Mouse (Mus musculus) lung, embryonic 14.5 days (tissue): ENCODE results near the gene Rap1a. TPM values are rescaled to one million over a fixed set of nuclear protein-coding genes. Genes with fewer than 3 reads are reported as not detected.

ENCODE experiments used
- ATAC-seq: fragments of 200-750 bp; cut with Nextera tagmentation; 2 replicates; pipeline ENCODE4 v1.8.0; 2017; ENCODE audit warnings: mild to moderate bottlenecking, moderate TSS enrichment, moderate library complexity; ENCODE audit not compliant: insufficient read depth
- DNase-seq: peaks from one replicate; pipeline ENCODE4 v3.0.0-alpha.2; 2015
- H3K27ac ChIP-seq: fragments of 300-500 bp; sonication (generic); 2 replicates; pipeline ENCODE4 v1.5.1; 2014; ENCODE audit warnings: low read depth, mild to moderate bottlenecking, moderate library complexity
- H3K27me3 ChIP-seq: fragments of 300-500 bp; sonication (generic); 2 replicates; pipeline ENCODE4 v1.6.1; 2014; ENCODE audit warnings: low read length, control low read depth; ENCODE audit not compliant: insufficient read depth
- H3K36me3 ChIP-seq: fragments of 300-500 bp; sonication (generic); 2 replicates; pipeline ENCODE4 v1.6.1; 2014; ENCODE audit warnings: control low read depth; ENCODE audit not compliant: insufficient read depth
- H3K4me1 ChIP-seq: fragments of 300-500 bp; sonication (generic); 2 replicates; pipeline ENCODE4 v1.6.1; 2014; ENCODE audit warnings: antibody characterized with exemption, control low read depth; ENCODE audit not compliant: insufficient read depth
- H3K4me2 ChIP-seq: fragments of 300-500 bp; sonication (generic); 2 replicates; pipeline ENCODE4 v1.6.1; 2014; ENCODE audit warnings: mild to moderate bottlenecking
- H3K4me3 ChIP-seq: fragments of 300-500 bp; sonication (generic); 2 replicates; pipeline ENCODE4 v1.5.1; 2014; ENCODE audit warnings: low read depth, low read length
- H3K9ac ChIP-seq: fragments of 300-500 bp; sonication (generic); 2 replicates; pipeline ENCODE4 v1.6.1; 2014
- H3K9me3 ChIP-seq: fragments of 300-500 bp; sonication (generic); 2 replicates; pipeline ENCODE4 v1.6.1; 2016; ENCODE audit warnings: low read depth, low read length, control low read depth
- CTCF ChIP-seq: IDR thresholded peaks from 2 replicates; pipeline ENCODE4 v1.5.1; 2016; ENCODE audit warnings: antibody characterized with exemption, low read depth
- WGBS: fragments of 180-500 bp; shearing (Covaris S2); extraction: QIAGEN DNeasy Blood & Tissue Kit; methylation state at CpG from one replicate; pipeline ENCODE4 v1.1.7; 2014; 5-methylcytosine and 5-hydroxymethylcytosine counted together
- polyA plus RNA-seq: library from polyadenylated mRNA; unstranded; fragments of >200 nt; fragmentation: Nextera tagmentation; extraction: Ambion mirVana; gene quantifications from 2 replicates; pipeline ENCODE4 v1.2.1, GENCODE M21; 2014

Rap1a gene
- polyA plus RNA-seq, 1 experiment from 2014 or later: 95.5 TPM

DNA sequence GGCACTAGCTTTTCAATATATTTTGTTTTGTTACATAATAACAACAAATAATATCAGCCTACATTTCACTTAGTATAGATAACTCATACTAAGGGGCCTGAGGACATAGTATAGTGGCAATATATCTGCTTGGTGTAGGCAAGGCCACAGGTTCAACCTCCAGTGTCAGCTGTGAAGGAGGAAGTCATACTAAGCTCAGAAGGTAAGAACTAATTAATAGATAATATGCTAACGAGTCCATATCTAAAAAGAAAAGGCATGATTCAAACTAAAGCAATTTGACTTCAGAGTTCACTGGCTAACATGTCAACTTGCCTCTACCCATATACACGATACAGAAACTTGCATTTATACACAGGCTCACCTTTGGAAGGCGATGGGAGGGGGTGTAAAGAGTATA lies 41.1 kb downstream of the Rap1a start:
- Histone ChIP-seq H3K4me3 (no peak overlapping the region), H3K4me2 (no peak overlapping the region), H3K36me3 (no peaks in the 10 kb centered on the region), H3K9ac (no peak overlapping the region), H3K27ac (no peak overlapping the region), H3K4me1 (no peaks in the 10 kb centered on the region), H3K27me3 (no peaks in the 10 kb centered on the region), H3K9me3 (no peaks in the 10 kb centered on the region)
- no peak for ATAC-seq
- DNase-seq: no peak
- no peak for TF ChIP-seq CTCF
- WGBS: 92% methylated on average over 3 of the region's 3 CpGs

- ATAC-seq (no peak), DNase-seq (no peak)
- H3K4me3 ChIP-seq: no peak overlapping the region
- H3K27ac ChIP-seq: no peak overlapping the region
- H3K9ac ChIP-seq: no peak overlapping the region
- no peaks in the 10 kb centered on the region for H3K4me1 ChIP-seq
- no peaks in the 10 kb centered on the region for H3K27me3 ChIP-seq
- H3K4me2 ChIP-seq: no peak overlapping the region
- WGBS: 78% methylated on average over 4 of the region's 4 CpGs
- no peaks in the 10 kb centered on the region for H3K9me3 ChIP-seq
- no peaks in the 10 kb centered on the region for H3K36me3 ChIP-seq
- no peak for TF ChIP-seq CTCF
These were observed 42.5 kb downstream of the Rap1a start for GRCm38 (mm10) chr3:105758658-105759057.

GRCm38 (mm10) chr3:105758098-105758497 lies 43.0 kb downstream of the Rap1a start:
- no peaks in the 10 kb centered on the region for H3K9me3 ChIP-seq
- DNase-seq: no peak

DNA sequence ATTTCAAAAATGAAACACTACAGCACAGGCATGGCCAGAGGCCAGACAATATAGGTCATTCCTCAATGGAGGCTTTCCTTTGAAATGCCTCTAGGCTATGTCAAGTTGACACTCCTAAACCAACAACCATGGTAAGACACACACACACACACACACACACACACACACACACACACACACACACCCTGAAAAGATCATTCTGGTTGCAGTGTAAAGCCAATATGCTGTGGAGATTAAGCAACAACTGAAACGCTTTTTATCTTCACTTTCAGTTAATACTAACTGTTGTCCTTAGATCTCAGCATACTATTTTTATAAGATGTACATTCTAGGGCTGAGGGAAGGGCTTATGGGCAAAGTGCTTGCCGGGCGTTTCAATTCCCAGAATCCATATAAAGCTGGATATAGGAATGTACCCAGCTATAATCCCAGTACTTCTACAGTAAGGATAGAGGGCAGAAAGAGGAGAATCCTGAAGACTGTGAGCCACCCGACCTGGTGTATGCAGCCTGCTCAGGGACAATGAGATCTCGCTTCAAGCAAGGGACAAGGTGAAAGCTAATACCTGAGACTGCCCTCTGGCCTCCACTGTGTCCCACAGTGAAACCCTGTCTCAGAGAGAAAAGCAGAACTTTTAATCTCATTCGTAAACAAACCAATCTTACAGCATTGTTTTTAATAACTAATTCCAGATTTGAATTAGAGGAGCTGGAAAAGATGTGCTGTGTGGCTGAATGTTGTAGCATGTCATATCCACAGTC lies 43.6 kb downstream of the Rap1a start:
- H3K9me3 ChIP-seq: no peaks in the 10 kb centered on the region
- no peak overlapping the region for H3K4me3 ChIP-seq
- H3K27ac ChIP-seq: no peak overlapping the region
- H3K36me3 ChIP-seq: no peaks in the 10 kb centered on the region
- ATAC-seq (no peak), DNase-seq (no peak)
- H3K4me1 ChIP-seq: no peaks in the 10 kb centered on the region
- no peak for TF ChIP-seq CTCF
- no peak overlapping the region for H3K9ac ChIP-seq
- H3K27me3 ChIP-seq: no peaks in the 10 kb centered on the region
- H3K4me2 ChIP-seq: no peak overlapping the region
- WGBS: 73% methylated on average over 6 of the region's 6 CpGs

More at GRCm38 (mm10) chr3:105758098-105758497, 43.0 kb downstream of the Rap1a start:
- Histone ChIP-seq H3K4me2 (no peak overlapping the region), H3K4me1 (no peaks in the 10 kb centered on the region), H3K27ac (no peak overlapping the region), H3K4me3 (no peak overlapping the region), H3K9ac (no peak overlapping the region), H3K36me3 (no peaks in the 10 kb centered on the region), H3K27me3 (no peaks in the 10 kb centered on the region)
- TF ChIP-seq CTCF: no peak
- no peak for ATAC-seq

GRCm38 (mm10) chr3:105756505-105756904 lies 44.6 kb downstream of the Rap1a start:
- 72% methylated on average over 2 of the region's 2 CpGs for WGBS
- Histone ChIP-seq H3K27ac (no peak overlapping the region), H3K4me3 (no peak overlapping the region)

DNA sequence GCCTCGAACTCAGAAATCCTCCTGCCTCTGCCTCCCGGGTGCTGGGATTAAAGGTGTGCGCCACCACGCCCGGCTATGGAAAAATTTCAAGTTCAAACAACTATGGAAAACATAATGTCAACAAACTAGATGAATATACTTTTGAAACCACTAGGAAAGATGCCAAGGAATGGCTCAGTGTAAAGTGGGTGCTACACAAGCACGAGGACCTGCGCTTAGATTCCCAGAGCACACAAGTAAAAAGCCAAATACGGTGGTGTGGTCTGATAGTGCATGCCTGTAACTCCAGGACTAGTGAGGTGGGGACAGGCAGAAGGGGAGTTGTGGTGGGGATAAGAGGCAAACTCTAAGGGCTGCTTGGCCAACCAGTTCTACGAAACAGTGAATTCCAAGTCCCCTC lies 46.0 kb downstream of the Rap1a start:
- H3K27ac ChIP-seq: no peak overlapping the region
- WGBS: 86% methylated on average over 9 of the region's 9 CpGs

More at GRCm38 (mm10) chr3:105756505-105756904, 44.6 kb downstream of the Rap1a start:
- TF ChIP-seq CTCF: no peak
- H3K4me2 ChIP-seq: no peak overlapping the region
- H3K27me3 ChIP-seq: no peaks in the 10 kb centered on the region
- H3K9ac ChIP-seq: no peak overlapping the region
- ATAC-seq: no peak
- no peaks in the 10 kb centered on the region for H3K36me3 ChIP-seq
- no peak for DNase-seq
- no peaks in the 10 kb centered on the region for H3K9me3 ChIP-seq
- H3K4me1 ChIP-seq: no peaks in the 10 kb centered on the region

DNA sequence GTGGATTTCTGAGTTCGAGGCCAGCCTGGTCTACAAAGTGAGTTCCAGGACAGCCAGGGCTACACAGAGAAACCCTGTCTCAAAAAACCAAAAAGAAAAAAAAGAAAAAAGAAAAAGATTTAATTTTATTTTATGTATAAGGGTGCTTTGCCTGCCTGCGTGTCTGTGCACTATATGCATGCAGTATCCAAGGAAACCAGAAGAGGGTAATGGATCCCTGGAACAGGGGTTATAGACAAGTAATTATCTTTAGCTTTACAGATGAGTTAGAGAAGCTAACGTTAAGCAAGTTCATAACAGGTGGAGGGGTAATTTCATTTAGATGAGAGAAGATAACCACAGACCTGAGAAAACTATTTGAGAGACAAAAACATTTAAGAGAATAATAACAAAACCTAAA lies 47.0 kb downstream of the Rap1a start:
- peaks cover 6% of the 10 kb centered on the region; the same call in 1 of the 2 replicates for H3K36me3 ChIP-seq
- no peaks in the 10 kb centered on the region for H3K9me3 ChIP-seq
- H3K4me1 ChIP-seq: no peaks in the 10 kb centered on the region
- H3K27me3 ChIP-seq: no peaks in the 10 kb centered on the region
- no peak overlapping the region for H3K4me2 ChIP-seq
- H3K4me3 ChIP-seq: no peak overlapping the region
- DNase-seq (no peak), ATAC-seq (no peak)
- TF ChIP-seq CTCF: no peak
- no peak overlapping the region for H3K9ac ChIP-seq
- 81% methylated on average over 3 of the region's 3 CpGs for WGBS
- H3K27ac ChIP-seq: no peak overlapping the region

More for the DNA sequence above, 46.0 kb downstream of the Rap1a start:
- Histone ChIP-seq H3K9ac (no peak overlapping the region), H3K4me1 (no peaks in the 10 kb centered on the region), H3K4me3 (no peak overlapping the region), H3K4me2 (no peak overlapping the region), H3K36me3 (no peaks in the 10 kb centered on the region), H3K9me3 (no peaks in the 10 kb centered on the region), H3K27me3 (no peaks in the 10 kb centered on the region)
- DNase-seq (no peak), ATAC-seq (no peak)
- no peak for TF ChIP-seq CTCF
